Mouse (Mus musculus): ENCODE data around the gene Dpp9.

The Dpp9 gene

GRCm38 (mm10) chr17:56139858-56140595, 78.7 kb downstream of the Dpp9 start, which contains the start of gene Sema6b:
Sema6b (minus strand) TSS chr17:56140343.
- DNase-seq (ENCODE audit: low spot score in 2 of 2), result no peak

GRCm38 (mm10) chr17:56139355-56139754, 79.3 kb downstream of the Dpp9 start:
- DNase-seq (ENCODE audit: low spot score in 2 of 2), result no peak

GRCm38 (mm10) chr17:56137839-56138613, 80.7 kb downstream of the Dpp9 start:
- no peak for DNase-seq (ENCODE audit: low spot score in 2 of 2)
